Mouse (Mus musculus): ENCODE results near the gene Slc6a18. TPM values are rescaled to one million over a fixed set of nuclear protein-coding genes. Genes with fewer than 3 reads are reported as not detected.

Slc6a18 gene
- total and polyA plus RNA-seq, 3 experiments, result not detected

GRCm38 (mm10) chr13:73711221-73711620 is 33.4 kb upstream of the Slc6a18 start:
- Histone ChIP-seq H3K36me3 (ENCODE audit: control insufficient read depth in 1 of 2, insufficient read depth in 2 of 2, low read length in 2 of 2) (no peaks in the 10 kb centered on the region), H3K9ac (ENCODE audit: control insufficient read depth, low read depth, low read length, poor library complexity, severe bottlenecking) (no peak overlapping the region), H3K4me1 (ENCODE audit: control insufficient read depth in 1 of 2, insufficient read depth in 2 of 2, low read length in 2 of 2) (no peaks in the 10 kb centered on the region), H3K9me3 (replicated peaks; ENCODE audit: insufficient read depth, low read length) (no peaks in the 10 kb centered on the region), H3K4me3 (ENCODE audit: control insufficient read depth in 1 of 2, insufficient read depth in 1 of 2, low read depth in 2 of 2, low read length in 2 of 2) (no peak overlapping the region), H3K27me3 (ENCODE audit: control insufficient read depth in 1 of 2, insufficient read depth in 2 of 2, low read length in 2 of 2) (peaks cover 4 to 9% of the 10 kb centered on the region in 2 experiments; a peak in 3 of 4 replicates), H3K27ac (ENCODE audit: control insufficient read depth, low read depth, low read length) (no peak overlapping the region), H3K79me2 (ENCODE audit: control insufficient read depth, insufficient read depth, low read length, poor library complexity) (no peaks in the 10 kb centered on the region; the same call in 1 of the 2 replicates)
- TF ChIP-seq SMC3 (IDR thresholded peaks at IDR 0.05; ENCODE audit: low read depth, low read length) (no peak), MAZ (IDR thresholded peaks at IDR 0.05; ENCODE audit: low read depth, low read length) (no peak), EP300 (IDR thresholded peaks at IDR 0.05; ENCODE audit: low read depth in 1 of 2, low read length in 2 of 2) (no peak), BHLHE40 (IDR thresholded peaks at IDR 0.05; ENCODE audit: borderline replicate concordance, low read depth, low read length) (no peak), CHD2 (IDR thresholded peaks at IDR 0.05; ENCODE audit: low read length) (no peak), KAT2A (conservative IDR thresholded peaks at IDR 0.05; ENCODE audit: low read depth, low read length) (no peak), E2F4 (IDR thresholded peaks at IDR 0.05; ENCODE audit: borderline replicate concordance, low read depth, low read length) (no peak), USF1 (IDR thresholded peaks at IDR 0.05; ENCODE audit: low read depth, low read length) (no peak), POLR2AphosphoS2 (IDR thresholded peaks at IDR 0.05; ENCODE audit: low read length) (no peak), MEF2A (IDR thresholded peaks at IDR 0.05; ENCODE audit: extremely low read depth, insufficient replicate concordance, low read depth, low read length, poor library complexity, severe bottlenecking) (no peak), TCF12 (IDR thresholded peaks at IDR 0.05; ENCODE audit: low read depth, low read length) (no peak), CHD1 (IDR thresholded peaks at IDR 0.05; ENCODE audit: low read depth, low read length) (no peak), RCOR1 (IDR thresholded peaks at IDR 0.05; ENCODE audit: low read depth, low read length) (no peak), GABPA (IDR thresholded peaks at IDR 0.05; ENCODE audit: low read depth, low read length) (no peak)
- DNase-seq (ENCODE audit: low read depth, low spot score), result no peak

GRCm38 (mm10) chr13:73709491-73709890 is 31.7 kb upstream of the Slc6a18 start:
- H3K4me1 ChIP-seq (ENCODE audit: control insufficient read depth in 1 of 2, insufficient read depth in 2 of 2, low read length in 2 of 2), result no peaks in the 10 kb centered on the region
- H3K27me3 ChIP-seq (ENCODE audit: control insufficient read depth in 1 of 2, insufficient read depth in 2 of 2, low read length in 2 of 2), result peaks cover 4 to 9% of the 10 kb centered on the region in 2 experiments; a peak in 3 of 4 replicates
- no peak for TF ChIP-seq MXI1 (IDR thresholded peaks at IDR 0.05; ENCODE audit: low read depth, low read length)
- TF ChIP-seq E2F4 (IDR thresholded peaks at IDR 0.05; ENCODE audit: borderline replicate concordance, low read depth, low read length), result no peak
- no peak for TF ChIP-seq SIN3A (IDR thresholded peaks at IDR 0.05; ENCODE audit: low read length)
- no peak for TF ChIP-seq UBTF (IDR thresholded peaks at IDR 0.05; ENCODE audit: borderline replicate concordance, insufficient read depth, low read depth, low read length)
- TF ChIP-seq POLR2AphosphoS5 (IDR thresholded peaks at IDR 0.05; ENCODE audit: borderline replicate concordance, low read depth, low read length), result no peak
- no peak for TF ChIP-seq MAX (IDR thresholded peaks at IDR 0.05; ENCODE audit: low read length)
- no peak for TF ChIP-seq RAD21 (IDR thresholded peaks at IDR 0.05; ENCODE audit: low read depth, low read length)
- TF ChIP-seq ZC3H11A (IDR thresholded peaks at IDR 0.05; ENCODE audit: low read depth, low read length), result no peak
- TF ChIP-seq MYB (IDR thresholded peaks at IDR 0.05; ENCODE audit: low read depth, low read length), result no peak
- TF ChIP-seq JUND (IDR thresholded peaks at IDR 0.05; ENCODE audit: low read depth, low read length), result no peak
- no peak overlapping the region for H3K4me3 ChIP-seq (ENCODE audit: control insufficient read depth in 1 of 2, insufficient read depth in 1 of 2, low read depth in 2 of 2, low read length in 2 of 2)
- H3K9me3 ChIP-seq (replicated peaks; ENCODE audit: insufficient read depth, low read length), result no peaks in the 10 kb centered on the region
- H3K27ac ChIP-seq (ENCODE audit: control insufficient read depth, low read depth, low read length), result no peak overlapping the region
- no peaks in the 10 kb centered on the region for H3K36me3 ChIP-seq (ENCODE audit: control insufficient read depth in 1 of 2, insufficient read depth in 2 of 2, low read length in 2 of 2)
- no peak overlapping the region for H3K9ac ChIP-seq (ENCODE audit: control insufficient read depth, low read depth, low read length, poor library complexity, severe bottlenecking)
- DNase-seq (ENCODE audit: low read depth, low spot score), result no peak
- H3K79me2 ChIP-seq (ENCODE audit: control insufficient read depth, insufficient read depth, low read length, poor library complexity), result no peaks in the 10 kb centered on the region; the same call in 1 of the 2 replicates

Measured in MEL (cell line).